Mouse (Mus musculus) midbrain, embryonic 15.5 days (tissue): ENCODE results near the gene Purb. TPM values are rescaled to one million over a fixed set of nuclear protein-coding genes. Genes with fewer than 3 reads are reported as not detected.
"Not testable (repeated sequence)": the region's sequence is repeated elsewhere in the genome, so short reads cannot be mapped to it uniquely, and the experiment has no call there.

ENCODE experiments used
- ATAC-seq: fragments of 200-750 bp; cut with Nextera tagmentation; replicated peaks from 2 replicates; pipeline ENCODE4 v1.8.0; 2017; ENCODE audit warnings: moderate TSS enrichment
- H3K27ac ChIP-seq: fragments of 300-500 bp; sonication (generic); 2 replicates; pipeline ENCODE4 v1.5.1; 2015; ENCODE audit warnings: mild to moderate bottlenecking, inconsistent platforms
- H3K27me3 ChIP-seq: fragments of 300-500 bp; sonication (generic); replicated peaks from 2 replicates; pipeline ENCODE4 v1.6.1; 2015; ENCODE audit warnings: inconsistent platforms
- H3K36me3 ChIP-seq: fragments of 300-500 bp; sonication (generic); replicated peaks from 2 replicates; pipeline ENCODE4 v1.6.1; 2015; ENCODE audit warnings: inconsistent platforms
- H3K4me1 ChIP-seq: fragments of 300-500 bp; sonication (generic); 2 replicates; pipeline ENCODE4 v1.6.1; 2015; ENCODE audit warnings: inconsistent platforms
- H3K4me2 ChIP-seq: fragments of 300-500 bp; sonication (generic); 2 replicates; pipeline ENCODE4 v1.6.1; 2015; ENCODE audit warnings: inconsistent platforms, mild to moderate bottlenecking, moderate library complexity
- H3K4me3 ChIP-seq: fragments of 300-500 bp; sonication (generic); 2 replicates; pipeline ENCODE4 v1.5.1; 2015; ENCODE audit warnings: mild to moderate bottlenecking, inconsistent platforms
- H3K9ac ChIP-seq: fragments of 300-500 bp; sonication (generic); 2 replicates; pipeline ENCODE4 v1.6.1; 2015; ENCODE audit warnings: mild to moderate bottlenecking, inconsistent platforms
- H3K9me3 ChIP-seq: fragments of 300-500 bp; sonication (generic); 2 replicates; pipeline ENCODE4 v1.6.1; 2016; ENCODE audit warnings: inconsistent platforms
- WGBS: fragments of 180-500 bp; shearing (Covaris S2); methylation state at CpG from one replicate; pipeline ENCODE4 v1.1.7; 2015; ENCODE audit warnings: mixed read lengths; 5-methylcytosine and 5-hydroxymethylcytosine counted together
- microRNA-seq: library from miRNA; unstranded; fragments of <30 nt; microRNA quantifications from one replicate; pipeline ENCODE4, GENCODE M21; 2016
- polyA plus RNA-seq: library from polyadenylated mRNA; unstranded; fragments of >200 nt; fragmentation: Nextera tagmentation; extraction: Ambion mirVana; gene quantifications from 2 replicates; pipeline ENCODE4 v1.2.1, GENCODE M21; 2015

The Purb gene
- polyA plus RNA-seq, 1 experiment from 2014 or later: 11.4 TPM

DNA sequence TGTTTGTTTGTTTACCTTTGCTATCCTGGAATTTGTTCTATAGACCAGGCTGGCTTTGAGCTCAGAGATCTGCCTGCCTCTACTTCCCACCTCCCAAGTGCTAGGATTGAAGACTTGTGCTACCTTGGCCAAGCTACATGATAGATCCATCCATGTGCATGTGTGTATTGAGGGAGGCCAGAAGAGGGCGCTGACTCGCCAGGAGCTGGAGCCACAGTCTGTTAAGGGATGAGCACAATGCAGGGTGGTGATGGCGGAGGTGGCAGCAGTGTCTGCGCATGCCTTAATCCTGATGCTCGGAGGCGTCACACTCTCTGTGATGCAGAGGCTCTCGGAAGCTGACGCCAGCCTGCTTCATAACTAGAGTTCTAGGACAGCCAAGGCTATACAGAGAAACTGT, 39.3 kb downstream of the Purb start:
- Histone ChIP-seq H3K27ac (no peak overlapping the region), H3K4me2 (no peak overlapping the region), H3K4me3 (no peak overlapping the region), H3K9ac (no peak overlapping the region), H3K9me3 (no peaks in the 10 kb centered on the region), H3K27me3 (no peaks in the 10 kb centered on the region), H3K36me3 (peaks cover 26% of the 10 kb centered on the region), H3K4me1 (no peaks in the 10 kb centered on the region)
- 60% methylated on average over 8 of the region's 8 CpGs for WGBS
- ATAC-seq: peak; percentile 39; the same call in 1 of the 2 replicates

DNA sequence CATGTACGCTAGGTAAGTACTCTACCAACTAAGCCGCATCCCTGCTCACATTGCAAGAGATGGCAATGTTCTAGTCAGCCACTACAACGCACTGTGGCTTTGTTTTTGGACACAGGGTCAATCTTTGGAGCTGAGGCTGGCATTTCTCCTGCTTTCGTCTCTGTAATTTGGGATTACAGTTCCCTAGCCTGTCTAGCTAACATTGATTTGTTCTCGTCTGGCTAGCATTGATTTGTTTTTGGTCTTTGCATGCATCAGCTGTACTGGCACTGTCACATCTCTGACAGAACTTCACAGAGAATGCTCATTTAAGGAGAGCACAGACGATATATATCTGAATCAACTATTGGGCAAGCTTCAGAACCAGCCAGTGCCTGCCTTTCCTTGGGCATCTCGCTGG, 45.5 kb downstream of the Purb start:
- H3K9ac ChIP-seq: no peak overlapping the region
- no peak overlapping the region for H3K4me3 ChIP-seq
- no peak overlapping the region for H3K4me2 ChIP-seq
- no peaks in the 10 kb centered on the region for H3K9me3 ChIP-seq
- H3K27me3 ChIP-seq: no peaks in the 10 kb centered on the region
- peaks cover 36% of the 10 kb centered on the region for H3K36me3 ChIP-seq
- H3K27ac ChIP-seq: no peak overlapping the region
- H3K4me1 ChIP-seq: no peaks in the 10 kb centered on the region
- WGBS: 89% methylated on average over 7 of the region's 7 CpGs
- ATAC-seq: no peak

DNA sequence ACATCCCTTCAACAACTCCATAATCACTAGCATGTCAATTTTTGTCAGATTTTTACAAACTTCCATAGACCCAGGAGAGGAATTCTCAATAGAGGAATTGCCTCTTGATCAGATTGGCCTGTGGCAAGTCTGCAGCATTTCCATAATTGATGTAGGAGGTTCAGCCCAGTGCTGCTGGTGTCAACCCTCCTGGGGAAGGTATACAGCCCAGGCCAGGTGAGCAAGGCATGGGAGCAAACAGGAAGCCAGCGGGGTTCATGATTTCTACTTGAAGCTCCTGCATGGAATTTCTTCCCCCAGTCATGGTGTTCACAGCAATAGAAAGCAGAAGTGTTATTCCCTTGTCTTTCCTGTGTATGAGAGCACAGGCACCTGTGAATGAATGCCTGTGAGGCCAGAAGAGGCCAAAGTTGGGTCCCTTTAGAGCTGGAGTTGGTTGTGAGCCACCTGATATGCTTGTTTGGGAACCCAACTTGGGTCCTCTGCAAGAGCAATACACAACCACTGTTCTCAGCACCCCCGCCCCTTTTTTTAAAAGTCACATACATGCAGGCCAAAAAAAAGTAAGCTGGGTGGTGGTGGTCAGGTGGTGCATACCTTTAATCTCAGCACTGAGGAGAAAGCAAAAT, 54.9 kb downstream of the Purb start:
- Histone ChIP-seq H3K27me3 (no peaks in the 10 kb centered on the region), H3K4me3 (no peak overlapping the region), H3K4me1 (peaks cover 19% of the 10 kb centered on the region), H3K36me3 (peaks cover 36% of the 10 kb centered on the region), H3K4me2 (no peak overlapping the region), H3K27ac (no peak overlapping the region), H3K9ac (no peak overlapping the region), H3K9me3 (no peaks in the 10 kb centered on the region)
- 76% methylated on average over 2 of the region's 2 CpGs for WGBS
- ATAC-seq: no peak

- Histone ChIP-seq H3K9me3 (no peaks in the 10 kb centered on the region), H3K9ac (no peak overlapping the region), H3K4me2 (no peak overlapping the region), H3K36me3 (peaks cover 34% of the 10 kb centered on the region), H3K27me3 (no peaks in the 10 kb centered on the region), H3K4me1 (peaks cover 19% of the 10 kb centered on the region), H3K4me3 (no peak overlapping the region), H3K27ac (no peak overlapping the region; the same call in 1 of the 2 replicates)
- WGBS: 21% methylated on average over 1 of the region's 1 CpGs
- no peak for ATAC-seq
Observed at GRCm38 (mm10) chr11:6420283-6420703, 55.4 kb downstream of the Purb start.

GRCm38 (mm10) chr11:6419156-6419555, 56.6 kb downstream of the Purb start:
- not testable (repeated sequence) for H3K27me3 ChIP-seq, H3K9me3 ChIP-seq, H3K9ac ChIP-seq, ATAC-seq, H3K27ac ChIP-seq, H3K4me3 ChIP-seq, H3K4me2 ChIP-seq
- peaks cover 28% of the 10 kb centered on the region for H3K4me1 ChIP-seq
- H3K36me3 ChIP-seq: peaks cover 28% of the 10 kb centered on the region
- WGBS: 55% methylated on average over 4 of the region's 4 CpGs

DNA sequence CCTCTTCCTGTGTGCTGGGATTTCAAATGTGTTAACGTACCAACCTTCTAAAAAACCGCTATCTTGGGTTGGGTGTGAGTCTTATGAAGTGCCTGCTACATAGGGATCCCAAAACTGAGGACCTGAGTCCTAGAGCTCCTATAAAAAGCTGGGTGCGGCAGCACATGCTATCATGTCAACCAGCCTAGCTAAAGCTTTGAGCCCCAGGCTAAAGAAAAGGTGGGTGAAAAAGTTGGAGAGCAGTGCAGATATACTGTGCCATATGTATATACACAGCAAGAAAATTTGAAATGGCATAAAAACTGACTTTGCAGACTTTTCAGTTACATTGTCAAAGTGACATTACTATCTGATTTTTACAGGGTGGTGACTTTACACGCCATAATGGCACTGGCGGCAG, 57.0 kb downstream of the Purb start:
- H3K36me3 ChIP-seq: peaks cover 26% of the 10 kb centered on the region
- H3K4me1 ChIP-seq: peaks cover 28% of the 10 kb centered on the region
- H3K9ac ChIP-seq: no peak overlapping the region
- no peaks in the 10 kb centered on the region for H3K27me3 ChIP-seq
- no peaks in the 10 kb centered on the region for H3K9me3 ChIP-seq
- 92% methylated on average over 5 of the region's 5 CpGs for WGBS
- H3K4me2 ChIP-seq: no peak overlapping the region
- H3K4me3 ChIP-seq: no peak overlapping the region
- no peak for ATAC-seq
- H3K27ac ChIP-seq: no peak overlapping the region

Small RNA genes lying within 50 kb of the gene (microRNA-seq; reads per million reads assigned to microRNA genes)
- not detected for gene Gm22123

Other genes starting within 250 kb of the Purb start
- 0.06 and 0.08 TPM in 2 replicates for gene Npc1l1, start 245.8 kb downstream of the Purb start, polyA plus RNA-seq
- gene Ddx56, start 208.1 kb downstream of the Purb start, polyA plus RNA-seq: 71.4 and 72.2 TPM in 2 replicates
- 123 and 128 TPM in 2 replicates for gene Tmed4, start 201.0 kb downstream of the Purb start, polyA plus RNA-seq
- 118 and 126 TPM in 2 replicates for gene Ogdh, start 184.3 kb downstream of the Purb start, polyA plus RNA-seq
- gene Zmiz2, start 86.8 kb downstream of the Purb start, polyA plus RNA-seq: 39.0 and 41.0 TPM in 2 replicates
- 3,416 and 3,418 TPM in 2 replicates for gene Ppia, start 60.5 kb downstream of the Purb start, polyA plus RNA-seq
- gene H2afv, start 31.5 kb downstream of the Purb start, polyA plus RNA-seq: 250 and 290 TPM in 2 replicates
- 0.23 and 0.54 TPM in 2 replicates for gene Myo1g, start 45.0 kb upstream of the Purb start, polyA plus RNA-seq
- gene Ccm2, start 71.0 kb upstream of the Purb start, polyA plus RNA-seq: 90.5 and 96.6 TPM in 2 replicates
- gene Nacad, start 130.1 kb upstream of the Purb start, polyA plus RNA-seq: 103 and 106 TPM in 2 replicates
- gene Tbrg4, start 150.2 kb upstream of the Purb start, polyA plus RNA-seq: 33.3 TPM in 2 replicates
- not detected in 2 replicates for gene Wap, start 162.7 kb upstream of the Purb start, polyA plus RNA-seq
- 10.2 and 12.0 TPM in 2 replicates for gene Ramp3, start 182.6 kb upstream of the Purb start, polyA plus RNA-seq